Mouse (Mus musculus) telencephalon, adult 2 months (tissue): ENCODE results near the gene Ackr2.

Experiments
- DNase-seq: peaks from one replicate; pipeline ENCODE4 v3.0.0-alpha.2; 2011; ENCODE audit warnings: low read depth, low spot score

Ackr2 gene

GRCm38 (mm10) chr9:121891301-121891700, 6.9 kb upstream of the Ackr2 start:
- DNase-seq, result no peak

GRCm38 (mm10) chr9:121892057-121892687, 6.0 kb upstream of the Ackr2 start:
- DNase-seq, result no peak

GRCm38 (mm10) chr9:121894447-121894846, 3.7 kb upstream of the Ackr2 start:
- DNase-seq, result no peak

- no peak for DNase-seq
Measured at GRCm38 (mm10) chr9:121895392-121895993, 2.7 kb upstream of the Ackr2 start.

GRCm38 (mm10) chr9:121896820-121897219, 1.3 kb upstream of the Ackr2 start:
- DNase-seq, result no peak

GRCm38 (mm10) chr9:121899306-121899705, 1.2 kb downstream of the Ackr2 start:
- DNase-seq, result no peak

GRCm38 (mm10) chr9:121900282-121900855, 2.2 kb downstream of the Ackr2 start:
- DNase-seq, result no peak

GRCm38 (mm10) chr9:121901710-121902700, 3.9 kb downstream of the Ackr2 start:
- no peak for DNase-seq

GRCm38 (mm10) chr9:121903476-121904305, 5.5 kb downstream of the Ackr2 start:
- no peak for DNase-seq

GRCm38 (mm10) chr9:121904319-121904718, 6.2 kb downstream of the Ackr2 start:
- DNase-seq, result no peak

GRCm38 (mm10) chr9:121904946-121905345, 6.8 kb downstream of the Ackr2 start:
- DNase-seq, result no peak

GRCm38 (mm10) chr9:121905556-121906185, 7.5 kb downstream of the Ackr2 start:
- peak; percentile 44 for DNase-seq

- DNase-seq, result no peak
Measured at GRCm38 (mm10) chr9:121906456-121906855, 8.3 kb downstream of the Ackr2 start.

- DNase-seq, result no peak
Measured at GRCm38 (mm10) chr9:121907356-121908070, 9.4 kb downstream of the Ackr2 start.

- DNase-seq, result no peak
Measured at GRCm38 (mm10) chr9:121908321-121908720, 10.2 kb downstream of the Ackr2 start.

GRCm38 (mm10) chr9:121909635-121910034, 11.5 kb downstream of the Ackr2 start:
- no peak for DNase-seq

- DNase-seq, result no peak
Measured at GRCm38 (mm10) chr9:121911196-121911595, 13.0 kb downstream of the Ackr2 start.

GRCm38 (mm10) chr9:121912786-121913185, 14.6 kb downstream of the Ackr2 start:
- no peak for DNase-seq

- no peak for DNase-seq
Measured at GRCm38 (mm10) chr9:121914226-121914757, 16.1 kb downstream of the Ackr2 start.

GRCm38 (mm10) chr9:121915056-121915455, 16.9 kb downstream of the Ackr2 start:
- no peak for DNase-seq
